Mouse (Mus musculus) cerebellum, postnatal 14 days (tissue): ENCODE results near the gene Tesmin.

Source experiments
- DNase-seq, 2 experiments: peaks; one replicate each; pipeline ENCODE4 v3.0.0; 2021; ENCODE audit warnings: mixed read lengths in 2 of 2

The Tesmin gene

GRCm38 (mm10) chr19:3388629-3389057, at the start of gene Tesmin:
Tesmin (plus strand) TSS chr19:3388857.
- DNase-seq: peak; percentile 79 to 95

DNA sequence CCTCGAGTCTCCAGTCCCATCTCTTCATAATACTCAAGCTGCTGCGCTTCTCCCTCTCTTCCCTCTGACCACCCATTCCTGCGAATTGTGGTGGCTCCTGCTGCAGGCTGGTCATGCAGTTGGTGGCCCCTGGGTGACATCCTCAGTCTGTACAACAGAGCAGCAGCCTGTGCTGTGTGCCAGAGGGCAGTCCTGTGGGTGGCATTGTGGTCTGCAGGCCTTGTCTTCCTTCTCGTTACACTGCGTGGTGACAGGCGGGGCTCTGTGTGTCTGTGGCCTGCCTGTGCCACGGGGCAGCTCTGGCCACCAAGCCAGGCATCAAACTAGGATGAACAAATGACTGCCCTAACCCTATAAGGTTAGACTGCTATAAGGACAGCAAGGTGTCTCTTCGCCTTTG, 49.5 kb upstream of the Tesmin start:
- DNase-seq: no peak

GRCm38 (mm10) chr19:3341021-3341420, 47.6 kb upstream of the Tesmin start:
- DNase-seq: no peak

DNA sequence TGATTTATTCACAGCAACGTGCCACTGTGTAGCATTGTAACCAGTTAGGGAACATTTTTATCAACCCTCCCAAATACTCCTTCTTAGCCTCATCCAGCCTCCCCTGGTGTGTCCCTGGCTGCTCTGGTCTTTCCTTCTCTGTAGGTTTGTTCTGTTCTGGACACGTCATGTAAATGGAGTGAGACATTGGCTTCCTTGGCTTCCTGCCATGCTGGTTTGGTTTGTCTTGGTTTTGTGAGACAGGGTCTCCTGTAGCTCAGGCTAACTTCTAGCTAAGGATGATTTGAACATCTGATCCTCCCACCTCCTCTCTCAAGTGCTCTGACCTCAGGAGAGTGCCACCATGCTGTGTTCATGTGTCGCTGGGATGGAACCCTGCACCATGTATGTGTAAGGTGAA, 44.7 kb upstream of the Tesmin start:
- DNase-seq: no peak

- DNase-seq: no peak
These were observed 43.8 kb upstream of the Tesmin start for GRCm38 (mm10) chr19:3344636-3345544.

- DNase-seq: no peak
These were observed 40.9 kb upstream of the Tesmin start for GRCm38 (mm10) chr19:3347784-3348183.

GRCm38 (mm10) chr19:3353415-3354111, 35.1 kb upstream of the Tesmin start:
- DNase-seq: peak in 1 of 2 experiments; percentile 23

DNA sequence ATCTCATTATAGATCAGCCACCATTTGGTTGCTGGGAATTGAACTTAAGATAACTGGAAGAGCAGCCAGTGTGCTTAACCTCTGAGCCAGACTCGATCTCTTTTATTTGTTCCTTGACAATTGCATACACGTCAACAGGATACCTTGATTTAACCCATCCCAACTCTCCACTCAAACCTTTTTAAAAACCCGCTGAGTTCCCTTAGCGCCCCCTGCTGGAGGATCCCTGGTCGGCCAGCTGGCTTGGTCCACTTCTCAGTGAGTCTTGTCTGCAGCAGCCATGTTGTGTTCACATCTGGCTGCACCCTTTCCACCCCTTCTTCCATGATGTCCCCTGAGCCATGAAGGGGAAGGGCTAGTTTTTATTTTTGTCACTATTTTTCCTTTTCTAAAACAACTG, 33.6 kb upstream of the Tesmin start:
- peak in 1 of 2 experiments; percentile 37 for DNase-seq

- DNase-seq: no peak
These were observed 32.1 kb upstream of the Tesmin start for GRCm38 (mm10) chr19:3356516-3356915.

DNA sequence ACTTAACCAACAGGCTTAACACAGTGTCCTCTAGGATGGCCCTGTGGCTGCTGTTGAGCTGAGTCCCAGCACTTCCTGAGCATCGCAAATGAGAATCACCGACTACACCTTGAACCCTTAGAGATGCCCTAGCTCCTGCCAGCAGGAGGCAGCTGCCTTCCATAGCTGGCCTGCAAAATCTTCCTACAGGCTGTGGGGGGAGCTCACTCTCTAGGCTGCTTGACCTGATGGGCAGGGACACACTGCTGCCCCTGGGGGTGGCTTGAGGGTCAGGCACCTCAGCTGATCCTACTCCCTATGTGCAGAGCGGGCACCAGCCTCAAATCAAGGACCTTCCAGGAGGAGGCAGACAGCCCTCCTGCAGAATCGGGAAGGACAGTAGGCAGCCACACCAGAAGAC, 31.0 kb upstream of the Tesmin start:
- DNase-seq: no peak

- DNase-seq: no peak
These were observed 28.6 kb upstream of the Tesmin start for GRCm38 (mm10) chr19:3359841-3360588.

DNA sequence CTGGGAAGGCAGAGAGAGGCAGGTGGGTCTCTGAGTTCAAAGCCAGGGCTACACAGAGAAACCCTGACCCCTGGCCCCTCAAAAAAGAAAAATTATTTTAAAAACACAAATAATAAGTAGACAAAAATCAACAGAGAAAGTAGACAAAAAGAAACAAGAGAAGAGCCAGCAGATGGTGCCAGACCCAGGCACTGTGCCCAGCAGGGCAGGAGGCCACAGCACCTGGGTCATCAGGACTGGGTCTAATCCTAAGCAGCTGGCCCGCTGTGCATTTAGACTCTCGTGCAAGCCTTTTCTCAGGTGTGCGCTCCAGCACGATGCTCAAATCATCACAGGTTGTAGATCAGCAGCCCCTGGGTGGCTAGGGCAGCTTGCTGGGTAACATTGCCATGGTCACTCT, 25.1 kb upstream of the Tesmin start:
- peak in 1 of 2 experiments; percentile 31 for DNase-seq

- no peak for DNase-seq
These were observed 23.6 kb upstream of the Tesmin start for GRCm38 (mm10) chr19:3365089-3365488.

- no peak for DNase-seq
These were observed 20.4 kb upstream of the Tesmin start for GRCm38 (mm10) chr19:3368276-3368675.

- no peak for DNase-seq
These were observed 15.3 kb upstream of the Tesmin start for GRCm38 (mm10) chr19:3373380-3373779.

GRCm38 (mm10) chr19:3374028-3374427, 14.6 kb upstream of the Tesmin start:
- DNase-seq: peak in 1 of 2 experiments; percentile 24

DNA sequence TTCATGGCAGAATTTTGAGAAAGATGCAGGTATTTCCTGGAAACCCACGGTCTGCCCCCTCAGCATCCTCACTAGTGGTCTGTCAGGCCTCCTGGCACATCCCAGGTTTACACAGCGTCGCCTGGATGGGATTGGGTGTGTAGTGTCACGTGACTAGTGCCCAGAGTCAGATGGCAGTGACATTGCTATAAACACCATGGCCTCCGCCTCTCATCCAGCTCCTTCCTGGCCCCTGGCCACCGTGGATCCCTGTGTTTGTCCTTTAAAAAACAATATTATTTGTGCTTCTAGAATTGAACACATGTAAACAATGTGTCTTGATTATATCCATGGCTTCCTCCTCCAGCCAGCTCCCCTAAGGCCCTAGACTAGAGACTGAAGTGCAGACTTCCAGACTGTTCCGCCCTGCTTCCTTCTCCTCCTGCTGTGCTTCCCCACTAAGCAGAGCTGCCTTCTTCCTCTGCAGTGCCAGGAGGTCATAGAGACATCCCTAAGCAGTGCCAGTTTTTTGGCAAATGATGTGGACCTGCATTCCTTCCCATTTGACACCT, 12.6 kb upstream of the Tesmin start:
- DNase-seq: peak; percentile 25 to 29

DNA sequence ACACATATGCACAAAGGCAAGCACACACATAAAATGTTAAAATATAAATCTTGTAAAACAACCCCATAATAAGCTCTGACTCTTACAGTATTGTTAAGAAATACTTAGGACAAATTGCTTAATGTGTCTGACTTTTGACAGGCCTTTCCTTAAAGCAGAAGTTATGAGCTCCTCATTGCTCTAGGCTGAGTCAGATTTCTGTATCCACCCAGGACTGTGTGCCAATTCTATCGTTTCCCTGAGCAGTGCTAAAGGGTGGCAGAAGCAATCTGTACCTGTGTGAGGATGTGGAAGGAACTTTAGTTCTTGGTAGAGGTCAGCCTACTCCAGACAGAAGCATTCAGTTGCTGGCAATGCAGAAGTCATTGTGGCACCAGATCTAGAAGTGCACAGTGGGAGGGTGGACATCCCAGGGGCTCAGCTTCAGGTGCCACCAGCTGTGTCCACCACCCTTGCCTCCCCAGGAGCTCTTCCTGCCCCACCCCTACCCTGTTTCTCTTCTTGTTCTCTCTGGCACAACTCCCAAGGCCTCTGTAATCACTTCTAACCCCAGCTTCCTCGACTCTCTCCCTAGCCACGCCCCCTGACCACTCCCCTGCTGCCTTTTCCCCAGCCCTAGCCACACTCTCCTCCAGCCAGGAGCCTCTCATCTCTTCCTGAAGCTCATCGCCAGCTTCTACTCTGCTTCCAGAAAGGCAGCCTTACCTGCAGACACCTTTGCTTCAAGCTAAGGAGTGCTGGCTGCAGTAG, 11.5 kb upstream of the Tesmin start:
- no peak for DNase-seq

- DNase-seq: no peak
These were observed 10.0 kb upstream of the Tesmin start for GRCm38 (mm10) chr19:3378614-3379013.

DNA sequence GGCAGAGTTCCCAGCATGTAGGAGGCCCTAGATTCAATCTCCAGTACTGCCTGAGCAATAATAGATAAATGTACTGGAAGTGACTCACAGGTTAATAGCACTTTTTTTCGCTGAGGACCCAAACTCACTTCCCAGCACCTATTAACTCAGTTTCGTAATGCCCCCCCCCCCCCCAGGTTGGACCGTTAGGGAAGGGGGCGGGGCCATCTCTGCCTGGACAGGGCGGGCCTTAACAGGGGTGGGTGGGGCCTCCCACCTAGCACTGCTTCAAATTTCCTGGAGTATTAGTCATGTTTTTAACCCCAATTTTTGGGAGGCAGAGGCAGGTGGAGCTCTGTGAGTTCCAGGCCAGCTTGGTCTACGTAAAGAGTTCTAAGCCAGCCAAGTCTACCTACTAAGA, 596 bp upstream of the Tesmin start:
- DNase-seq: peak in 1 of 2 experiments; percentile 22

DNA sequence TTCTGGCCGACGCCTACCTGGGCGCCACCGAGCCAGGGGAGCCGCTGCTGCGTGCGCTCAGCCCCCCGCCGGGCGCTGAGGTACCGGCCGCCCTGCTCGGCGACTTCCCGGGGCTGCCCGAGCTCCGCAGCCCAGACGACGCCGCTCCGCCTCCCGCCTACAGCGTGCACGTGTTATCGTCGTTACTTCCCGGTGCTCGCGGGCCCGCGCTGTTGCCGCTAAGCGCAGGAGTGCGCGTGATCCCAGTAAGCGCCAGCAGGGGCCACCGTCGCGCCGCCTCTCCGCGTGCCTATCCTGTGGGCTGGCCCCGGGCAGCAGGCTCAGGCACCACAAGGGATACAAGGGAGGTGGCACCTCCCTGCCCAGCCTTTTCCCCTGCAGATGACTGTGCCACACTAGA, 432 bp downstream of the Tesmin start:
- DNase-seq: peak; percentile 88 to 92

DNA sequence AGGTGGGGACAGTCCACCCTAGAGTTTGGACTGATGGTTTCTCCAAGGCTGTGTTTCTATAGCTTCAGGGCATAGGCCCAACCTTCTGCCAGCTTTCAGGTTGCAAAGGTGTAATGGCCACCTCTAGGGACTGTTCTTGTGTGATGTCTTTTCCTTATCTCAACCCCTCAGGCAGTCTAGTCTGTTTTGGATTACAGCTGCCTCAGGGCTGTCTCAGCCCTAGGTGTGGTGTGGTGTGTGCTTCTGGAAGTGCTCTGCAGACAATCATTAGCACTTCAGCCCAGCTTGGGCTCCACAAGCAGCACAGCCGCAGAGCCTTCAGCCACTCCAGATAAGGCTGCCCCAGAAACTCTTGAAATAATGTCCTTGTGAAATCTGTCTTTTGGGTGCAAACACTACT, 3.7 kb downstream of the Tesmin start:
- no peak for DNase-seq
